Mouse (Mus musculus): ENCODE results near the gene Ggcx. TPM values are rescaled to one million over a fixed set of nuclear protein-coding genes. Genes with fewer than 3 reads are reported as not detected.

Ggcx gene
- polyA plus RNA-seq (2012): 5.2 and 6.1 TPM in 2 replicates

- TF ChIP-seq GATA1 (IDR thresholded peaks at IDR 0.05; ENCODE audit: low read length): no peak
These were observed at the start of gene Ggcx for GRCm38 (mm10) chr6:72414076-72414756. TSS of gene Ggcx (plus strand) at chr6:72414308.

DNA sequence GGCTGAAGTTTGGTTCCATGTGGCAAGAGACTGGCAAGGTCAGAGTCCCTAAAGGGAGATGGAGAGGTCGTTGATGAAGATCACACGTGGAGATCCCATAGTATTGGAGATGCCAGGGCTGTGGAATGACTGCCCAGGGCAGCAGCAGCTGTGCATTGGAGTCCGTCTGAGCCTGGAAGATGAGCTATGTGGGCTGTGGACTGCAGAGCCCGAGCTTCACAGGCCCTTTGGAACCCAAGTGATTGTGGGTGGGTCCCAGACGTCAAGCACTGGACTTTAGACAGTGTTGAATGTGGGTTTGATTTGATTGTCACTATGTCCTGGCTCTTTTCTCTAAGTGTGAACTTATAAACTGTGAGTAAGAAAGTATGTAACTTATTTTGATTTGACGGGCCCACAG, 49.1 kb upstream of the Ggcx start:
- TF ChIP-seq GATA1 (IDR thresholded peaks at IDR 0.05; ENCODE audit: low read length): no peak

DNA sequence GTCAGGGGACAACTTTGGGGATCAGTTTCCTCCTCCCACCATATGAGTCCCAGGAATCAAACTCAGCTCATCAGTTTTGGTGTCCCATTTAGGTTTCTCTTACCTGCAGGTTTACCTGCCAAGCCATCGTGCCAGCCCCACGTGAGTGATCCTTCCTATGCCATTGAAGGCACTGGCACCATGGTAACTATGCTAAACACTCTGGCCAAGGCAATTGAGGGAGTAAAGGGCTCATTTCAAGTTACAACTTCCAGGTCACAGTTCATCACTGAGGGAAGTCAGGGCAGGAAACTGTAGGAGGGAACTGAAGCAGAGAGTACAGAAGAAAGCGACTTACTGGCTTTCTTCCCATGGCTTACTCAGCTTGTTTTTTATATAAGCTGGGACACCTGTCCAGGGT, 47.8 kb upstream of the Ggcx start:
- TF ChIP-seq GATA1 (IDR thresholded peaks at IDR 0.05; ENCODE audit: low read length): no peak

GRCm38 (mm10) chr6:72366844-72367443, 47.2 kb upstream of the Ggcx start, which contains the start of gene Rnf181:
TSS of gene Rnf181 (minus strand) at chr6:72366956.
- no peak for TF ChIP-seq GATA1 (IDR thresholded peaks at IDR 0.05; ENCODE audit: low read length)

DNA sequence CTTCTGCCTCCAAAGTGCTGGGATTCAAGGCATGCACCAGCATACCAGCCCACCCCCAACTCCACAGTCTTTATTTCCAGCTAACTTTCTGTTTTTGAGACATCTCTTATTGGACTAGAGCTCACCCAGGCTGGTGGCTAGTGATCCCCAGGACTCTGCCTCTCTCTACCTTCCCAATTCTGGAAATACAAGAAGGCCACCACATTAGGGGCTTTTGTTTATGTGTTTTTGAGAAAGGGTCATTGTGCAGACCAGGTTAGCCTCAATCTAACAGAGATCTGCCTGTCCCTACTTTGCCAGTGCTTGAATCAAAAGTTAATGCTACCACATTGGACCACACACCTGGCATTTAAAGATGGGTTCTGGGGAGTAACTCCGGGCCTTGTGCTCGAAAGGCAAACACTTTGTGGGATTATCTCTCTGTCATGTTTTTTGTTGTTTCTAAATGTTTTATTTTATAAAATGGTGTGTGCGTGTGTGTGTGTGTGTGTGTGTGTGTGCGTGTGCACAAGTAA, 46.6 kb upstream of the Ggcx start:
- no peak for TF ChIP-seq GATA1 (IDR thresholded peaks at IDR 0.05; ENCODE audit: low read length)

DNA sequence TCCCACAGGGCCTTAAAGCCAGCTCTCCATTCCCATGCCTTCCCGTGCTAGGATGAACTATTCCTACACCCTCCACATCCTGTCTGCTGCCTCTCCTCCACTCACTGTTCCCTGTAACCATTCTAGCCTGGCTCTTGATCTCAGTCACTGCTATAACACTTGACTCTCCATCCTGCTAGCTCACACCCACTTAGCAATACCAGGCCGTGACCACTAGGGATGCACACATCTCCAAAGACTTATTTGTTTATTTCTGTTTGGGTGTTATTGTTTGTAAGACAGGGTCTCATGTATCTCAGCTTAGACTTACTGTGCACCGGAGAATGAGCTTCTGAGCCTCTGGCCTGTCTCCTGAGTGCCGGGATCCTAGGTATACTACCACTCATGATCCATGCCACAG, 44.6 kb upstream of the Ggcx start:
- no peak for TF ChIP-seq GATA1 (IDR thresholded peaks at IDR 0.05; ENCODE audit: low read length)

- TF ChIP-seq GATA1 (IDR thresholded peaks at IDR 0.05; ENCODE audit: low read length): no peak
These were observed 44.0 kb upstream of the Ggcx start for GRCm38 (mm10) chr6:72370091-72370490.

GRCm38 (mm10) chr6:72371147-72371546, 43.0 kb upstream of the Ggcx start:
- no peak for TF ChIP-seq GATA1 (IDR thresholded peaks at IDR 0.05; ENCODE audit: low read length)

DNA sequence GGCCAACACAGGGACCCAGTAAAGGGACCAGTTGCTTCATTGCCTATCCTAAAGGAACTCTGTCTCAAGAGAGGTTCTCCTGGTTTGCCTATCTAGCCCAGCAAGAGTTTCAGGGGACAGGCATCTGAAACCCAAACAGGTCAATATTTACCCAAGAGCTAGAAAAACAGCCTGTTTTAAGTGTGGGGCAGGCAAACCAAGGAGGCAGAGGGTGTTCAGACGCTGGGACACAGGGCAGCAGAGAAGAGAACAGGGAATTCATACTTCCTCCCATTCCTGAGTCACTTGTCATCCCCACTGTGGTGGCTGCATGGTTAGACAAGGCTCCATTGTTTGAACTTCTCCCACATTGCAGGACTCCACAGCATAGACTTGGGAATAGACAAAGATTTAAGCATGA, 42.5 kb upstream of the Ggcx start:
- TF ChIP-seq GATA1 (IDR thresholded peaks at IDR 0.05; ENCODE audit: low read length): no peak

GRCm38 (mm10) chr6:72373184-72373583, 40.9 kb upstream of the Ggcx start:
- no peak for TF ChIP-seq GATA1 (IDR thresholded peaks at IDR 0.05; ENCODE audit: low read length)

DNA sequence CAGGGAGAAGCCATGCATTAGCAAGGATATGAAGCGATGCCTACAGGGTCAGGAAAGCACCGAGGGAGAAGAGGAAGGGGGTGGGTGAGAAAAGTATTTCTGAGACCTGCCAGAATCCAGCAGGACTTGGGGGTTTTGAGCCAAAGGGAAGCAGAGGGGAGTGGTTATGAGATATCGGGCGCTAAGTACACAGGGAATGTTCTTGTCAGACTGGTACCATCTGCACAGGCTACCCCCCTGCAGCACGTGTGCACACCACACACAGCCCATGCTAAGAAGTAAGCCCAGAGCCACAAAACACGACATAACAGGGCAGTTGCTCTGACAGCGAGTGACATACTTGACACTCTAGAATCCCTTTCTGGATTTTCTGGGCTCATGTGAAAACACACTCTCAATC, 39.9 kb upstream of the Ggcx start:
- no peak for TF ChIP-seq GATA1 (IDR thresholded peaks at IDR 0.05; ENCODE audit: low read length)

DNA sequence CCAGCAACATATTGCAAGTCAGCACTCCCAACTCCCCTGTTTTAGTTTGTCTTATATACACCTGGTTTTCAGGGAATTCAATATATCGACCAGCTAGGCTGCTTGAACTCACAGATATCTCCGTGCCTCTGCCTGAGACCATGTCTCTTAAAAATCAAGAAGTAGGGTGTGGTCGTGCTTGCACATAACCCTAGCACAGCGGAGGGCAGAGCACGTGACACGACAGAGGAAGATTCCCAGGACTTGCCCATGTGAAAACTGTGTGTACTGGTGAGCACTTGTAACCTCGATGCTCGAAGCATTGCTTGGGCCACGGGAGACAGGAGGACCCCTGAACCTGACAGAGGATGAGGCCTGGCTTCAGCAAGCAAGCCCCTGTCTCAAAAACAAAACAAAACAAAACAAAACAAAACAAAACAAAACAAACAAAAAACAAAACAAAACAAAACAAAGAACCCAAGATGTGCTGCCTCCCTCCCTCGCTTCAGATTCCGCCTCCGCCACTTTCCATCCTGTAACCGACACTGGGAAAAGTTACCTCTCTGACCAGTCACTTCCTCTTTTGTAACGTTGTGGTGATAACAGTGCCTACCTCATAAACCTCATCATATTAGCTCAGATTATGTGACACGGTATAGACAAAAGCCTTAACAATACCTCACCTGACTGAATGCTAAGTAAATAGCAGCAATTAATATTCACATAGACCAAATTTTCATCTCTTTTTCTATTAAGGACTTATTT, 39.1 kb upstream of the Ggcx start:
- no peak for TF ChIP-seq GATA1 (IDR thresholded peaks at IDR 0.05; ENCODE audit: low read length)

- TF ChIP-seq GATA1 (IDR thresholded peaks at IDR 0.05; ENCODE audit: low read length): no peak
These were observed 35.4 kb upstream of the Ggcx start for GRCm38 (mm10) chr6:72378510-72379234.

DNA sequence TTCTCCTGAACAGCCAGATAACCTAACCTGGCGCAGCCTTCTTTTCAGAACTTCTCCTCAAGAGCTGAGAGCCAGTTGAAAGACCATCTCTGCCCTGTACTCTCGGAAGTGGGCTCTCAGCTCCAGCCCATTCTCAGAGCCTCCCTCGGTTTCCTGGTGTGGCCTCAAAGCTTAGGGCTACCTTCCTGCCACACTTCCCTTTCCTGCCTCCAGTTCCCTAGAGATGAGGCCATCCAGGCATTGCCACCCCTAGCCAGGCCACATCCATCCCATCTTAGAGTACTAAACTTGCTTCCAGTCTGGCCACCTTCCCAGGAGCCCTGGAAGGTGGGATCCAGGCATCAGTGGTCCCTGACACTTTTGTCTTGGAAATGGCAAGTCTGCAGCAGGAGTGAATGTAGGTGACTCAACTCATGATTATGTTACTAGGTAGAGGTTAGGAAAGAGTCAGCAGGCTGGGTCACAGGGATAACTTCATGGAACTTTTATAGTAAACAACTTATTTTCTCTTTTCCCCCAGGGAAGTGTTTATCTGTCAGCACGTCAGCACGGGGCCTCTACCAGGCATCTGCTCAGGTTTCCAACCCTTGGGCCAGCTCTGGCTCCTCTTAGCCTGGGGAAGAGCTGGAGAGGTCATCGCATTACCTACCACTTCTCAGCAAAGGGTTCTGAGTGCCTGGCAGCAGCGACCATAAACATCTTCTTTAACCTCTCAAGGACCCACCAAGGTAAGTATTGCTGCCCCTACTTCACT, 34.6 kb upstream of the Ggcx start:
- TF ChIP-seq GATA1 (IDR thresholded peaks at IDR 0.05; ENCODE audit: low read length): no peak

Measured in G1E-ER4 (cell line).